Mouse (Mus musculus): ENCODE data around the gene Map1a.

The Map1a gene

GRCm38 (mm10) chr2:121288901-121289729 lies at the start of gene Map1a:
Gene Map1a, plus strand, starts transcription at chr2:121289600.
- DNase-seq (ENCODE audit: low read depth, low spot score): peak; percentile 95

GRCm38 (mm10) chr2:121244099-121244498 lies 45.3 kb upstream of the Map1a start:
- no peak for DNase-seq (ENCODE audit: low read depth, low spot score)

- no peak for DNase-seq (ENCODE audit: low read depth, low spot score)
Observed at GRCm38 (mm10) chr2:121249758-121250157, 39.6 kb upstream of the Map1a start.

- DNase-seq (ENCODE audit: low read depth, low spot score): no peak
Observed at GRCm38 (mm10) chr2:121268446-121268845, 21.0 kb upstream of the Map1a start.

- no peak for DNase-seq (ENCODE audit: low read depth, low spot score)
Observed at GRCm38 (mm10) chr2:121270521-121271235, 18.7 kb upstream of the Map1a start.

GRCm38 (mm10) chr2:121271236-121271927 lies 18.0 kb upstream of the Map1a start, which contains the start of gene Trp53bp1:
Gene Trp53bp1, minus strand, starts transcription at chr2:121271407.
- DNase-seq (ENCODE audit: low read depth, low spot score): peak; percentile 95

- no peak for DNase-seq (ENCODE audit: low read depth, low spot score)
Observed at GRCm38 (mm10) chr2:121271928-121272516, 17.4 kb upstream of the Map1a start.

GRCm38 (mm10) chr2:121287850-121288249 lies 1.6 kb upstream of the Map1a start:
- no peak for DNase-seq (ENCODE audit: low read depth, low spot score)

GRCm38 (mm10) chr2:121289730-121290540 lies 535 bp downstream of the Map1a start:
- peak; percentile 34 for DNase-seq (ENCODE audit: low read depth, low spot score)

- DNase-seq (ENCODE audit: low read depth, low spot score): no peak
Observed at GRCm38 (mm10) chr2:121292316-121293013, 3.1 kb downstream of the Map1a start.

GRCm38 (mm10) chr2:121294182-121294581 lies 4.8 kb downstream of the Map1a start:
- DNase-seq (ENCODE audit: low read depth, low spot score): peak; percentile 43

GRCm38 (mm10) chr2:121294753-121295607 lies 5.6 kb downstream of the Map1a start:
- no peak for DNase-seq (ENCODE audit: low read depth, low spot score)

GRCm38 (mm10) chr2:121295608-121296571 lies 6.5 kb downstream of the Map1a start:
- DNase-seq (ENCODE audit: low read depth, low spot score): peak; percentile 38

- no peak for DNase-seq (ENCODE audit: low read depth, low spot score)
Observed at GRCm38 (mm10) chr2:121296754-121297231, 7.4 kb downstream of the Map1a start.

GRCm38 (mm10) chr2:121297701-121298100 lies 8.3 kb downstream of the Map1a start:
- DNase-seq (ENCODE audit: low read depth, low spot score): no peak

GRCm38 (mm10) chr2:121298131-121298530 lies 8.7 kb downstream of the Map1a start:
- DNase-seq (ENCODE audit: low read depth, low spot score): no peak

- DNase-seq (ENCODE audit: low read depth, low spot score): no peak
Observed at GRCm38 (mm10) chr2:121299471-121299870, 10.1 kb downstream of the Map1a start.

GRCm38 (mm10) chr2:121300036-121300435 lies 10.6 kb downstream of the Map1a start:
- DNase-seq (ENCODE audit: low read depth, low spot score): no peak
